Mouse (Mus musculus): ENCODE measurements at regions not wholly inside any gene's neighbourhood (a gene's known extent, or its start where the extent isn't known, plus 50 kb on each side); places are given as distances from the start of the nearest gene placed in this dataset.
"Not testable (repeated sequence)": the region's sequence is repeated elsewhere in the genome, so short reads cannot be mapped to it uniquely, and the experiment has no call there.

DNA sequence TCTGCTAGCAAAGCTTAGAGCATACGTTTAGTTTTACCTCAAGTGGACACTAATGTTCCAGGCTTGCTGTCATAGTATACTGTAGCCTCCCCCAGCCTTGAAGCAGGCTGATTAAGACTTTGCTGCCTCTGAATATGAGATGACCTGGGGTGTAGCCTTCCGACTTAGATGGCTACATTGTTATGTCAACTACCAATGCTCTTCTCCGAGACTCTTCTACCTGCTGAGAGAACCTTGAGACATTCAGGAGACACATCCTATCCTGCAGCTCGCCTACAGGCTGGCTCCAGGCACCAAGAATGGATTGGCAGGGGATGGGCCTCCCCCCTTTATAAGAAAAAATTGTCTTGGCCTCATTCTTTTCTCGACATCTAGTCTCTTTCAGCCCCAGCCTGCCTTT, 379.0 kb upstream of the Ptger4 start:
- no peak for DNase-seq (ENCODE audit: low read depth, low spot score)

DNA sequence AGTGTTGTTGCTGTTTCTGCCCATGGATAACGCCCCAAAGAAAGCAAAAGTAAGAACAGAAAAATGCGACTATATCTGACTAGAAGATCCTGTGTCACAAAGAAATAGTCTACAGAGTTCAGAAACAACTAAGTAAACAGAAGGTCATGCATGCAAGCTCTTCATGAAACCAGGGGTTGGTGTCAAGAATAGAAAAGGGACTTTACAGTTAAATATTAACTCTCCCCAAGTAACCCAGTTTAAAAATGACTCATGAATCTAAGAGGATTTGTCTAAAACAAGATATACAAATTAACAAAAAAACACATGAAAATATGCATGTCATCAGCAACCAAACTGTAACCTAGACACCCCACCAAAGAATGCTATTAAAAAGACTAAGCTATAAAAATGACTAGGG, 381.4 kb upstream of the Ptger4 start:
- no peak for DNase-seq (ENCODE audit: low read depth, low spot score)

- no peak for DNase-seq (ENCODE audit: low read depth, low spot score)
Measured at GRCm38 (mm10) chr15:5646673-5647072, 402.7 kb upstream of the Ptger4 start.

DNA sequence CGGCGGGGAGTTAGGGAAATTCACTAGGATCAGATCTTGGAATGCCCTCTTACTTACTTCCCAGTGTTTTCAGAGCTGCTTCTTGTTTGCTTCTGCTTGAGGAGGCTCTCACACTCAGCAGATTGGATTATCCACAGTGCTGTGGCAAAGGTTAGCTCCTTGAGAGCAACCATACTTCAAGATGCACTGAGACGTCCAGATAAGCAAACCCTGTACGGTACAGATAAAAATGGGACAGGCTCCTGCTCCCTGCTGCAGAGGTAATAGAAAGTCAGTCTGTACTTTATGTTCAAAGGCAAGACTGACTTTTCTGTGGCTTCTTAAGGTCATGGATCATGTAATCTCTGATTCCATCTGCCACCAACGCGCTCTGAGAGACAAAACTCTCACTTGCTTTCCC, 414.8 kb upstream of the Ptger4 start:
- DNase-seq (ENCODE audit: low read depth, low spot score), result peak; percentile 51

DNA sequence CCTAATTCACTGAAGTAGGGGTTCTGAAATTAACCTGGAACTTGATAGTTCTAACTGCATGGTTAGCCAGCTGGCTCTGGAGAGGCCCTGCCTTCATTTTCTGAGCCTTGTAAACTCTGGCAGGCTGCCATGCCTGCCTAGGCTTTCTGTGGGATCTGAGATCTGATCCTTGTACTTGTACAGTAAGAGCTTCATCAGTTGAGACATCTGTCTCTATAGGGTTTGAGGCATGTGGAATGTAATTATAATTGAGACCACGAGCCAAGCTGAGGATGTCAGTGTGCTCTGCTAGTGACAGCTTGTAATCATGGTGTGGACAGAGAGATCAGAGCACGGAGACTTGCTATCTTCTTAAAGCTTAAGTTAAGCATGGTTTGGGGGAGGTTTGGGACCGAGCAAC, 416.8 kb upstream of the Ptger4 start:
- DNase-seq (ENCODE audit: low read depth, low spot score), result no peak

- no peak for DNase-seq (ENCODE audit: low read depth, low spot score)
Measured at GRCm38 (mm10) chr15:5671781-5672180, 427.8 kb upstream of the Ptger4 start.

GRCm38 (mm10) chr15:5676704-5677103, 432.7 kb upstream of the Ptger4 start:
- DNase-seq (ENCODE audit: low read depth, low spot score), result no peak

DNA sequence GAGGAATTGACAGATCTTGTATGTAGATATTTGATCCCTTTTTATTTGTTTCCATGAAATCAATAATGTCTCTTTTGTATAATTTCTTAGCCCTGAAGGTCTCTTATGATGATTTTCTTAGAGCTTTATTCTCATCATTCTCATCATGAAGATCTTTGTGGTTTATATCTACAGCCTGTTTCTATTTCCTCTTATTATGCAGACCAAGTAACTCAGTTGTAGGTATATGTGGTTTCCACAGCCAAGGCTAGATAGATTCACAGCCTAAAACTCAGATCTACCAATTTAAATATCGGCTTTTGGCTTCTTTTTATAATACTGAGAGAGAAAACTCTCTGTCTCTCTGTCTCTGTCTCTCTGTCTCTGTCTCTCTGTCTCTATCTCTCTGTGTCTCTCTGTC, 449.8 kb upstream of the Ptger4 start:
- DNase-seq (ENCODE audit: low read depth, low spot score), result no peak

- no peak for DNase-seq (ENCODE audit: low read depth, low spot score)
Measured at GRCm38 (mm10) chr15:5695015-5695414, 451.0 kb upstream of the Ptger4 start.

DNA sequence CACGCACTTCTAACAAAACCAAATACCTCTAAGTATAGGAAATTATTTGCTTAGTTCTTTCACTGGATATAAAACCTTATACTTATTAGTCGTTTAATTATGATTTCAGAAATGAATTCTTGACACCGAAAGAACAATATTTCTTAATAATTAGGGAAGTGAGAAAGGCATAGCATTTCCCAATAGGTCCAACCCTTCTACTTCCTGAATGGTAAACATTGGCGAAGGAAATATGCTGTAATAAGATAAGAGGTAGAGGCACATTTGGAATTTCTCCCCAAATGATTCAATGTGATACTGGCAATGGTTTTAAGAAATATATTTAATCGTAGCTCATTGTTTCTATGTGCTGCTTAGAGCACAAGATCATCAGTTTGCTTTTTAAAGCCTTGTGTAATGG, 464.5 kb upstream of the Ptger4 start:
- no peak for DNase-seq (ENCODE audit: low read depth, low spot score)

DNA sequence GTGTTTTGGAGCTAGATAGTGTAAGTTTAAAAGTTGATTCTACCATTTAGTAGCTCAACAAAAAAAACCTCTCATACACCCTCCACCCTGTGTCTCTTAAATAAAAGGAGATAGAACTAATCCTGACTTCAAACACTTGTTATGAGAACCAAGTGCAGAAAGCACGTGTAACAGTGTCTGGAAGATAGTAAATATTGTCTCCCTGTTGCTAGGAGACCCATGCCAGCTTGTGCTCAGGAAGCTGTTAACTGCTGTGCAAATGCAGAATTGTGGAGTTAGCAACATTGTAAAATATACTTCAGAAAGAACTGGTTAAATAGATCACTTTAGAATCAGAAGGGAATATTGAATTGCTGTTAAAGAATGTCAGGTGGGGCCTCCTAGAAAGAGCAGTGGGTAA, 496.7 kb upstream of the Ptger4 start:
- no peak for DNase-seq (ENCODE audit: low read depth, low spot score)

DNA sequence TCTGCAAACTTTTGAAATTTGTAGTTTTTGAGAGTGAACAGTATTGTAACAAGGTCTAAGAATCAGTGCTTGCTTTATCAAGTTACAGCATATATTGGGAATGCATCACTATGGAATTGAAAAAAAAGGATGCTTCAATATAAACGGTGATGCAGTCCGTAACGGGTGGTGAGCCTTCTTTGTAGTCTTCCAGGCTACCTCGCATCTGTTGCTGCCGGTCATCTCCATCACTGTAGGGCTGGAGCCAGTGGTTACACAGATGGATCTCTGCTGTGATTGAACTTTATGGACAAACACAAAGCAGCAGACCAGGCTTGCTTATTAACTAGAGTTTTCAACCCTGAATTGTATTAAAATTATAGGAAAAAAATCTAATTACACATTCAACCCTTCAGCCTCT, 499.9 kb upstream of the Ptger4 start:
- DNase-seq (ENCODE audit: low read depth, low spot score), result no peak

DNA sequence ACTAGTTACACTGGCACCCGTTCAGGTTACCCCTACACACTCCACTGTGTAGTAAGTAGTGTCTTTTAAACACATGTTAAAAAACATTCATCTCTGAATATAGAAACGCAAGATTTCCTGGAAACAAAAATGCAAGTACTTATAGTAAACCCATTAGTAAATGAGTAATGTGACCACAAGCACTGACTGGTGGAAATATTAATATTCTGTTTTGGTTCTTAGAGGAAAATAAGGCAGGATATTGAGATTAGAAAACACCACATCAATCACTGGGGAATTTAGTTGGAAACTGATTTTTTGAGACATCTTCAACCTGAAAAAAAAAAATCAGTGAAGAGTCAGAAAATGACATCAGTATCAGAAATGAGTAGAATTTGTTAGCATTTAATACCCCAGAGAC, 514.7 kb upstream of the Ptger4 start:
- no peak for DNase-seq (ENCODE audit: low read depth, low spot score)

GRCm38 (mm10) chr15:5762216-5762615, 518.2 kb upstream of the Ptger4 start:
- DNase-seq (ENCODE audit: low read depth, low spot score), result no peak

- DNase-seq (ENCODE audit: low read depth, low spot score), result no peak
Measured at GRCm38 (mm10) chr15:5777074-5777473, 522.5 kb upstream of the Dab2 start.

DNA sequence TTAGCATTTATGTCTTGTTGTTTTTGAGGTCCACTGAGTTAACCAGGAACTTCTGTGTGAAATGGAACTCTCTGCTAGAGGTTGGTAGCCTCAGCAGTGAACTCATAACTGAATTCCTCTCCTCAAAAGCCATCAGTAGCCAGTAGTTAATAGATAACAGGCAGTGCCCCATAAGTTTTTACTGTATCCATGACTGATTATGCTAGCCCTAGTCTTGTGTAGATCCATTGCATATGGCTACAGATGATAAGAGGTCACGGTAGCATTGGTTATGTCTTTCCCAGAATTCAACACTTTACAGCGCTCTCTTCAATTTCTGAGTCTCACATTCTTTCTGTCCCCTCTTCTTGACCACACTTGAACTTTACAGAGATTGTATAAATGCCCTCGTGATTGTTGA, 499.7 kb upstream of the Dab2 start:
- DNase-seq (ENCODE audit: low read depth, low spot score), result no peak

DNA sequence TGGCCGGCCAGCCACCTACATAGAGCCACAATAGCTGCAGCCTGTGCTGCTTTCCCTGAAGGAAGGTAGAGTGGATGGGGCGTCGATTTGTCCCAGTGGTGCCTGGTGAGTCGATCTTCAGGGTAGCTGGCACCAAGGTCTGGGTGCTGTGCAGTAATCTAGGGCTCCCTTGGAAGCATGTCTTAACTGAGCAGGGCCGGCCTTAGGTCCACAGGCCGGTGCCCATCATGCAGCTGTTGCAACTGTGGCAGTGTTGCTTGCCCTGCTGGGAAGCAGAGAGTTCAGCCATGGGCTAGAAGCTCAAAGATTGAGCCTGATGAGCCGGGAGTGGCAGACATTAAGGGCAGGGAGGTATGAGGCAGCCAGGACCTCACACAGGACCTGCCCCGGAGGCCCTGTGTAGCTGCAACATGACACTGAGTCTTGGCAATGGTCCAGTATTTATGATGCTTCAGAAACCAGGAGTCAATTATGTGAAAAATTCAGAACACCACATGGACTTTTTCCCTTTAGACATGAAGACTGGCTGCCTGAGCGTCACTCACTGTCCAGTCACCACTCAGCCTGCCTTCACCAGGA, 488.3 kb upstream of the Dab2 start:
- DNase-seq (ENCODE audit: low read depth, low spot score), result no peak

DNA sequence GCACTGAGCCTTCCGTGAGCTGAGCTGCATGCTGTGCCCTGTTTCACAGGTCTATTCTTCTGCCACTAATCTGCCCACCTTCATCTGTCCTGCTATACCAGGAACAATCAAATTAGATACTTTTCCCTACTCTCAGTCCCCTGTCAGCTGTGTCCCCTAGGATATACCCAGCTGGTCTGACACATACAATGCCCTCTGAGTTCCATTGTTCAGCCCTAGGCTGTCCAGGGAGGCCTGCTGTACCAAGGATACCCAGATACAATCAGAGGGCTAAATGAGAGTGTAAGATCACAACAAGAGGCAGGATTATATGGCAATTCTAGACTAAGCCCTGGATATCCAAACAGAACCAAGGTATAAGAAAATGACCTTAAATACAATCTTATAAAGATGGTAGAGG, 487.6 kb upstream of the Dab2 start:
- DNase-seq (ENCODE audit: low read depth, low spot score), result no peak

DNA sequence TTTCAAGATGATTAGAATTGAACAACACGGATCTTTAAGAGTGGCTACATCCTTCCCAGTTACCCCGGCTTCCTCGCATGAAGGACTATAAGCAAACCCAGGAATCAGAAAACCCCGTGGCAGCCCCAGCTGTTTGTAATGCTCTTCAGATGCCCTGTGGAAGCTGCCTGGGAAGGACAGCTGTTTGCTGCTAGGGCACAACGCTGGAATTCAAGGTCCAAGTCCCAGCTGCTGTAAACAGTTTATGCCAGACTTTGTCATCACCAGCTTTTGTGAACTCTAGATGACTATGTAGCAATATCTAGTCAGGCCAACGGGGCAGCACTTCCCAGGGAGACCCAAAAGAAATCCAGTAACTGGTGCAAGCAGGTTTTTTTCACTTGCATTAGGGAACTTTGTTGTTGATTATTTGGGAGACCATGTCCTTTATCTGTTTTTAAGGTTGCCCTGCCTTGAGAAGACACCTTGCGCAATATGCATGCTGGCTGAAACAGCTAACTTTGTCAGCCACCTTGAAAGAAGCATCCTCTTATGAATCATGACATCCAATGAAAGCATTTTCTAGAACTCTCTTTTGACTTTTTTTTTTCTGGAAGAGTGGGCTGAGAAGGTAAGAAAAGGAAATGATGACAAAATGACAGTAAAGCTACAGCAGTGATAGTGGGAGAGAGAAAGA, 481.5 kb upstream of the Dab2 start:
- no peak for DNase-seq (ENCODE audit: low read depth, low spot score)

DNA sequence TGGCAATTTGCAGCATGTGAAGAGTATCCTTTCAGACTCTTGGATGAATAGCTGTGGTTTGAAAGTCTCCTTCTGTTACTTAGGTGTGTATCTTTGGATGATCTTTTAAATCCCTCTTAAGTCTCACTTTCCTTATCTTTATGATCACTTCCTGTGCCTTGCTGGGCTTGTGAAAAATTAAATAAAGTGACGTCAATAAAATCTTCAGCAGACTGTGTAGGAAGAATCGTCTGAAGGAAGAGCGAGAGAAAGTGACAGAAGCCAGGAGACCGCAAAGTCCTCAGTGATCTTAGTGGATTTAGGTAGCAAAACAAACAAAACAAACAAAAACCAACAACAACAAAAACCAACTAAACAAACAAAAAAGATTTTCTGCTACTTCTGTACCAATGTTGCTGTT, 459.6 kb upstream of the Dab2 start:
- no peak for DNase-seq (ENCODE audit: low read depth, low spot score)

DNA sequence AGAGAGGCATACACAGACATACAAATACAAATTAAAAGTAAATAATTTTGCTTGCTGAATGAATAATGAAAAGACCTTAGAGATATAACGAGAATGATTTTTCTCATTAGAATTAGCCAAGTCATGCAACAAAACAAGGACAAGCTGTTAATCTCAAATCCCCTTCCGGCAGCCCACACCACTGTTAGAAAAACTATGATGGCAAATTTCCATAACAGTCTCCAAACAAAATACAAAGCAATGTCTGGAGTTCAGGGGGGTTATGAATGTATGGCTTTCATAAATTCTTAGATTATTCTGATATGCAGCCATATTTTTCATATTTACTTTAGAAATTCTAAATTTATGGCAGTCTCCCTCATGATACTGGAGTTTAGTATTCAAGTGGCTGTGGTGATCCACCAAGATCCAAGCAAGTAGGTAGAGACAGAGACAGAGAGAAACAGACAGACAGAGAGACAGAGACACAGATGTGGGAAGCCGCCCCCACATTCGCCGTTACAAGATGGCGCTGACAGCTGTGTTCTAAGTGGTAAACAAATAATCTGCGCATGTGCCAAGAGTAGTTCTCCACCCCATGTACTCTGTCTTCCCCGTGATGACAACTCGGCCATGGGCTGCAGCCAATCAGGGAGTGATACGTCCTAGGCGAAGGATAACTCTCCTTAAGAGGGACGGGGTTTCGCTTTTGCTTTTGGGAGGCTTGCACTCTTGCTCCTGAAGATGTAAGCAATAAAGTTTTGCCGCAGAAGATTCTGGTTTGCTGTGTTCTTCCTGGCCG, 458.0 kb upstream of the Dab2 start:
- not testable (repeated sequence) for DNase-seq (ENCODE audit: low read depth, low spot score)

DNA sequence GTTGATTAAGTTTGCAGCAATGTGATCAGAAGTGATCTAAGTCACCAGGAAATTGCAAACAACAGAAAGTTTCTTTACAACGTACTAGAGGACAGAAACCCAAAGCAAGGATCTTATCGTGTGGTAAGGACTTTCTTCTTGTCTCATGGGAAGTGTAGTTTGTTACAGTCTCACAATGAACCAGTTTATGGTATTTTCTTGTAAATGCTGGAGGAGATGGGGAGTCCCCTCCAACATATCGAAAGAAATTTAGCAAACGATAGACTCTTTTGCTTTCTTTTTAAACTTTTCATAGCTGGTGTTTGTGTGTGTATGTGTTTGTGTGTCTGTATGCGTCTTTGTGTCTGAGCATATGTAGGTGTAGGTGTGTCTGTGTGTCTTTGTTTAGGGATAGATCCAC, 453.0 kb upstream of the Dab2 start:
- no peak for DNase-seq (ENCODE audit: low read depth, low spot score)
